Mouse (Mus musculus): ENCODE results near the gene Rgl2.
A peak's percentile ranks its signal among the peaks of the same experiment; 100 is the strongest.

Rgl2 gene

GRCm38 (mm10) chr17:33908331-33909076, 20.8 kb upstream of the Rgl2 start:
- DNase-seq (ENCODE audit: low spot score), result no peak

- peak; percentile 98 for DNase-seq (ENCODE audit: low spot score)
Measured at GRCm38 (mm10) chr17:33909077-33909868, 20.1 kb upstream of the Rgl2 start, which contains the start of gene Daxx. Daxx (plus strand) TSS chr17:33909414.

DNA sequence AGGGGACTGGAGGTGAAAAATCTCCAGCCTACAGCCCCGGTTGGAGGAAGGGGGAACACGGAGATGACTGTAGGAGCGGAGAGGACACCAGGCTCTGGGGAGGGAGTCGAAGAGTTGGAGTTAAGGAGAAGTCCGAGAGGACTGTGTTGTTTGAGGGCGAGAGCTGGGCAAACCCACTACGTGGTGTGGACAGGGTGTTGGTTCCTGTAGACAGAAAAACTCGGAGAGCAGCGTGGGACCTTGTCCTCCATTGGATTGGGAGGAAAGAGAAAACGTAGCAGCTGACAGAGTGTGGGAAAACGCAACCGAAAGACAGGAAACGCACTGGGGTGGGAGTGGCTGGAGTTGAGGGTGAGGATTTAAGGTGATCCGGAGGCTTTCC, 19.5 kb upstream of the Rgl2 start:
- no peak for DNase-seq (ENCODE audit: low spot score)

DNA sequence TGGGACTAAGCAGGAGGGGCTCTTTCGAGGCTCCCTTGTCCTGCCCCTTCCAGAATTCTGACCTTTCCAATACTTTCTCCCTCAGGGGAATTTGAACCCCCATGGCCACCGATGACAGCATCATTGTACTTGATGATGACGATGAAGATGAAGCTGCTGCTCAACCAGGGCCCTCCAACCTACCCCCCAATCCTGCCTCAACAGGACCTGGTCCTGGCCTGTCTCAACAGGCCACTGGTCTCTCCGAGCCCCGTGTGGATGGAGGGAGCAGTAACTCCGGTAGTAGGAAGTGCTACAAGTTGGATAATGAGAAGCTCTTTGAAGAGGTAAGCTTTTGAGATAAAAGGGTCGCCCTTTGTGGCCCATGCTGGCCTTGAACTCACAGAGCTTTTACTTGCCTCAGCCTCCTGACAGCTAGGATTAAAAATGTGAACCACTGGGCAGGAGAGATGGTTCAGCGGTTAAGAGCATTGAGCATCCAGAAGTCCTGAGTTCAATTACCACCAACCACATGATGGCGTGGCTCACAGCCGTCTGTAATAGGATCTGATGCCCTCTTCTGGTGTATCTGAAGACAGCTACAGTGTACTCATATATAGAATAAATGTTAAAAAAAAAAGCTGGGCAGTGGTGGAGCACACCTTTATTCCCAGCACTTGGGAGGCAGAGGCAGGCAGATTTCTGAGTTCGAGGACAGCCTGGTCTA, 18.8 kb upstream of the Rgl2 start:
- DNase-seq (ENCODE audit: low spot score), result no peak

DNA sequence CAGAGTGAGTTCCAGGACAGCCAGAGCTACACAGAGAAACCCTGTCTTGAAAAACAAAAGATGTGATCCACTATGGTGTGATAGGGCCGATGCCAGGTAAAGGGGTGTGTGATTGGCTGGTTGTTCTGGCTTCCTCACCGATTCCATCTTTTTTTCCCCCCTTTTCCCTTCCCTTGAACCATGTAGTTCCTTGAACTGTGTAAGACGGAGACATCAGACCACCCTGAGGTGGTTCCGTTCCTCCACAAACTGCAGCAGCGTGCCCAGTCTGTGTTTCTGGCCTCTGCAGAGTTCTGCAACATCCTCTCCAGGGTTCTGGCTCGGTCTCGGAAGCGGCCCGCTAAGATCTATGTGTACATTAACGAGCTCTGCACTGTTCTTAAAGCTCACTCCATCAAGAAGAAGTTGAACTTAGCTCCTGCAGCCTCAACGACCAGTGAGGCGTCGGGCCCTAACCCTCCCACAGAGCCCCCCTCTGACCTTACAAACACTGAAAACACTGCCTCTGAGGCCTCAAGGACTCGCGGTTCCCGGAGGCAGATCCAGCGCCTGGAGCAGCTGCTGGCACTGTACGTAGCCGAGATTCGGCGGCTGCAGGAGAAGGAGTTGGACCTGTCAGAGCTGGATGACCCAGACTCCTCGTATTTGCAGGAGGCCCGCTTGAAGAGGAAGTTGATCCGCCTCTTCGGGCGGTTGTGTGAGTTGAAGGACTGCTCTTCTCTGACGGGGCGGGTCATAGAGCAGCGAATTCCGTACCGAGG, 18.1 kb upstream of the Rgl2 start:
- DNase-seq (ENCODE audit: low spot score), result no peak

- no peak for DNase-seq (ENCODE audit: low spot score)
Measured at GRCm38 (mm10) chr17:33911813-33912414, 17.4 kb upstream of the Rgl2 start.

GRCm38 (mm10) chr17:33913264-33913663, 16.1 kb upstream of the Rgl2 start:
- DNase-seq (ENCODE audit: low spot score), result no peak

DNA sequence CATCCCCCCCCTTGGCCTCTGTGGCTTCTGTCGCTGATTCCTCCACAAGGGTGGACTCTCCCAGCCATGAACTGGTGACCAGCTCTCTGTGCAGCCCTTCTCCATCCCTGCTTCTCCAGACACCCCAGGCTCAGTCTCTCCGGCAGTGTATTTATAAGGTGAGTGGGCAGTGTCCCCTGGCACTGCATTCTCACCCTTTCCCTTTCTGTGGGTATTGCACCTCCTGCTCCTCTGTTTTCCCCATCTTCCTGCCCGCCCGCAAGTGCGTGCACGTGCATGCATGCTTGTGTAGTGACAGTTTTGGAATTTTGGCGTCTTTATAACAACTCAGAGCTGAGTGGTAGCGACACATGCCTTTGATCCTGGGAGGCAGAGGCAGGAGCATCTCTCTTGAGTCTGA, 15.4 kb upstream of the Rgl2 start:
- DNase-seq (ENCODE audit: low spot score), result no peak

DNA sequence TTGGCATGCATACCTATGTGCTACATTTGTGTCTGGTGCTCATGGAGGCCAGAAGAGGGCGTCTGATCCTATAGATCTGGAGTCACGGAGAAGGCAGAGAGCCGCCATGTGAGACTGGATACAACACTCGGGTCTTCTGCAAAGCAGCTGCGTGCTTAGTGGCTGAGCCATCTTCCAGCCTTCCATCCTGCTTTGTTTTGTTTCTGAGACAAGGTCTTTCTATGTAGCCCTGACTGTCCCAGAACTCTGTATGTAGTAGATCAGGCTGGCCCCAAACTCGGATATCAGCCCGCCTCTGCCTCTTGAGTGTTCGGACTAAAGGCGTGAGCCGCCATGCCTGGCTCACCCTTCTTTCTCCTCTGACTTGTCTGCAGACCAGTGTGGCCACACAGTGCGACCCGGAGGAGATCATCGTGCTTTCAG, 14.4 kb upstream of the Rgl2 start:
- DNase-seq (ENCODE audit: low spot score), result no peak

- DNase-seq (ENCODE audit: low spot score), result peak; percentile 96
Measured at GRCm38 (mm10) chr17:33915671-33916250, 13.6 kb upstream of the Rgl2 start, which contains the start of the genes Tapbp and Zbtb22. Tapbp (plus strand) TSS chr17:33915899. Zbtb22 (plus strand) TSS chr17:33915904.

- DNase-seq (ENCODE audit: low spot score), result no peak
Measured at GRCm38 (mm10) chr17:33916294-33916693, 13.0 kb upstream of the Rgl2 start.

GRCm38 (mm10) chr17:33916847-33917655, 12.3 kb upstream of the Rgl2 start:
- DNase-seq (ENCODE audit: low spot score), result no peak

- no peak for DNase-seq (ENCODE audit: low spot score)
Measured at GRCm38 (mm10) chr17:33917656-33918292, 11.6 kb upstream of the Rgl2 start.

GRCm38 (mm10) chr17:33918293-33919203, 10.8 kb upstream of the Rgl2 start:
- no peak for DNase-seq (ENCODE audit: low spot score)

DNA sequence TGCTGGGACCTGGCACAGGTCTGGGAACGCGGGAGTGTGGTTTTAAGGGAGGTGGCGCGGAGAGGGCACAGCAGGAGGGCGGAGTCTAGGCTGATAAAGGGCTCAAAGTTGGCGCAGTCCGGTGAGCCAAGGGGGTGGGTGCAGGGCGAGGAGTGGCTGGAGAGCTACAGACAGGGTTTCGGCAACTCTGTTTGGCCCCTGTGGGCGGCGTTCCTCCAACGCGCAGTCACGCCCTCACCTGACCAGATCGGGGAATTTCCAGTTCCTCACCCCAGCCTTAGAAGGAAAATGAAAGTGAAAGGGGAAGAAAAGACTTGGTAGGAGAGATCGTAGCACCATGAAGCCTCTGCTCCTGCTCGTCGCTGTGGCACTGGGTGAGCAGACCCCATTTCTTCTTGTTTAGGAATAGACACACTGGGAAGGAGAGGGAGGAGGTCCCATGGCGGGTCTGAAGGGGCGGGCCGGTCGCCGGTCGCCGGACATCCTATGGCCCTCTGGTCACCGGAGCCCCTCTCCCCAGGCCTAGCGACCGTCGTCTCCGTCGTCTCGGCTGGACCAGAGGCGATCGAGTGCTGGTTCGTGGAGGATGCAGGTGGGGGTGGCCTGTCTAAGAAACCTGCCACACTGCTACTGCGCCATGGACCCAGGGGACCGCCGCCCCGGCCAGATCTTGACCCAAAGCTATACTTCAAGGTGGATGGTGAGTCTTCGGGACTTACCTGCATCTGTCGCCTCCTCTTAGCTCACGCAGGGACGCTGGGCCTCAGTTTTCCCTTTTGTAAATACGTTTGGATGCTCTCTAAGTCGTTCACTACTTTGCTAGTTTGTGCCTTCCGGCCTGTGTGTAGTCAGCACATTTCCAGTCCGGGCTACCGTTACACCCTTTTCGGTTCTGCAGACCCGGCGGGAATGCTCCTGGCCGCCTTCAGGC, 9.7 kb upstream of the Rgl2 start:
- DNase-seq (ENCODE audit: low spot score), result peak; percentile 63

DNA sequence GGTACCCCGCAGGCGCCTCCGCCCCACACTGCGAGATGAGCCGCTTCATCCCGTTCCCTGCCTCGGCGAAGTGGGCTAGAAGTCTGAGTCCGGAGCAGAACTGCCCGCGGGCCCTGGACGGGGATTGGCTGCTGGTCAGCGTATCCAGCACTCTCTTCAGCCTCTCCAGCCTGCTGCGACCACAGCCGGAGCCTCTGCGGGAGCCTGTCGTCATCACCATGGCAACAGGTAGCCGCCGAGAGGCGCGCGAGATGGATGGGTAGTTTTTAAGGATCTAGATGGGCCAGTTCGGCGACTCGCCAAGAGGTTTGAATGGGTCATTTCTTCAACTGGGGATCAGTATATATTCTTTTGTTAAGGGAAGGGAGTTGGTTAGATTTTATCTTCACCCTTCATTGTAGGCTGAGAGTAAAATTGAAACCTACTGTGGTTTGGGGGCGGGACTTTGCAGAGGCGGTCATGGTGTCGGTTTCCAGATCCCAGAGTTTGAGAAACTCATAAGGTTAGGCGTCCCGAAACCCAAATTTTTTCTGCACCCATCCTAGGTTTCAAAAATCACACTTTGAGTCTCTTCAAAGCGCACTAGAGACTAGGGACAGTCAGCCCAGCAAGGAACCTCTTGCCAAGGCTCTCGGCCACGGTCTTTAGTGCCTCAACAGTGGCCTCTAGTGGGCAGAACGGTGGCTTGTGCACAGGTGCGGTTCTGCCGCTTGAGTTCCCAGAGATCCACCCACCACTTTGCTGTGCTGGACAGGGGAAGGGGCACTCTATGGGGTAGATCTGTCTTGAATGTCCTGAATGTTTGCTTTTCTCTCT, 8.9 kb upstream of the Rgl2 start:
- peak; percentile 85 for DNase-seq (ENCODE audit: low spot score)

DNA sequence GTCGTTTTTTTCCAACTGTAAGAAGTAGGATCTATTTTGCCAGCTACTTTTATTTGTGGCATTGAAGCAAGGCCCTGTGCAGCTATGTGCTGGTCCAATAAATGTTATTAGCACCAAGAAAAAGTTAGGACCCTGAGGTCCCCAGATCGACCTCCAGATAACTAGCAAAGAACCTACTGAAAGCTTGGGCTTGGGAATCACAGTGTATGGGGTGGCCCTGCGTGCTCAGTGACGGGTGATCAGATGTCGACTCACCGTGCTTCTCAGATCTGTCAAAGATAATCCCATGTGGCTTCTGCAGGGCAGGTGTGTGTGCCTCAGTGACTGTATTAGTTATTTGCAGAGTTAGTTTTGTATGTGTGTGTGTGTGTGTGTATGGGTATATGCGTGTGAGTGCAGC, 8.0 kb upstream of the Rgl2 start:
- DNase-seq (ENCODE audit: low spot score), result no peak
